Mouse (Mus musculus) limb, embryonic 11.5 days (tissue): ENCODE measurements at regions not wholly inside any gene's neighbourhood (a gene's known extent, or its start where the extent isn't known, plus 50 kb on each side); places are given as distances from the start of the nearest gene placed in this dataset.
A peak's percentile ranks its signal among the peaks of the same experiment; 100 is the strongest.
"Not testable (repeated sequence)": the region's sequence is repeated elsewhere in the genome, so short reads cannot be mapped to it uniquely, and the experiment has no call there.

Source experiments
- ATAC-seq: fragments of 200-750 bp; cut with Nextera tagmentation; 2 replicates; pipeline ENCODE4 v1.8.0; 2017; ENCODE audit warnings: low read depth; ENCODE audit not compliant: insufficient number of reproducible peaks, low FRiP score, low TSS enrichment
- DNase-seq: peaks from one replicate; pipeline ENCODE4 v3.0.0-alpha.2; 2015; ENCODE audit warnings: low spot score
- H3K27ac ChIP-seq: fragments of 300-500 bp; sonication (generic); replicated peaks from 2 replicates; pipeline ENCODE4 v1.5.1; 2014; ENCODE audit warnings: low read depth, mild to moderate bottlenecking, low read length
- H3K27me3 ChIP-seq: fragments of 300-500 bp; sonication (generic); 2 replicates; pipeline ENCODE4 v1.6.1; 2014; ENCODE audit warnings: mild to moderate bottlenecking, low read length, mixed read lengths; ENCODE audit not compliant: control insufficient read depth, insufficient read depth
- H3K36me3 ChIP-seq: fragments of 300-500 bp; sonication (generic); 2 replicates; pipeline ENCODE4 v1.6.1; 2014; ENCODE audit warnings: mild to moderate bottlenecking, low read length, moderate library complexity, mixed read lengths; ENCODE audit not compliant: control insufficient read depth, insufficient read depth
- H3K4me1 ChIP-seq: fragments of 300-500 bp; sonication (generic); 2 replicates; pipeline ENCODE4 v1.6.1; 2014; ENCODE audit warnings: low read length, mixed read lengths; ENCODE audit not compliant: control insufficient read depth, insufficient read depth
- H3K4me2 ChIP-seq: fragments of 300-500 bp; sonication (generic); 2 replicates; pipeline ENCODE4 v1.6.1; 2014; ENCODE audit warnings: low read depth, mild to moderate bottlenecking, moderate library complexity; ENCODE audit not compliant: severe bottlenecking
- H3K4me3 ChIP-seq: fragments of 300-500 bp; sonication (generic); 2 replicates; pipeline ENCODE4 v1.5.1; 2014; ENCODE audit warnings: low read depth, low read length
- H3K9ac ChIP-seq: fragments of 300-500 bp; sonication (generic); 2 replicates; pipeline ENCODE4 v1.6.1; 2014; ENCODE audit warnings: mild to moderate bottlenecking, low read length
- H3K9me3 ChIP-seq: fragments of 300-500 bp; sonication (generic); 2 replicates; pipeline ENCODE4 v1.6.1; 2016; ENCODE audit warnings: low read length; ENCODE audit not compliant: control insufficient read depth
- WGBS: fragments of 180-500 bp; shearing (Covaris S2); extraction: QIAGEN DNeasy Blood & Tissue Kit; methylation state at CpG from one replicate; pipeline ENCODE4 v1.1.7; 2014; 5-methylcytosine and 5-hydroxymethylcytosine counted together

DNA sequence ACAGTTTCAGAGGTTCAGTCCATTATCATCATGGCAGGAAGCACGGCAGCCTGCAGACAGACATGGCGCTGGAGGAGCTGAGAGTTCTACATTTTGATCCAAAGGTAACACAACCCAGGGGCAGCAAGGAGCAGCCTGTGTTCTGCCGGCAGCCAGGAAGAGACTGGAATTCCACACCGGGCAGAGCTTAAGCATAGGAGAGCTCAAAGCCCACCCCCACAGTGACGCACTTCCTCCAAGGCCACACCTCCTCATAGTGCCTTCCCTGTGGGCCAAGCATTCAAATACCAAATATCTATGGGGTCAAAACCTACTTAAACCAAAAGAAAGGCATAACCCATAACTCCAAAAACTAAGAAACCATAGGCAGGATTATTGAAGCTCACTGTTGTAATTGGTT, 149.4 kb upstream of the Ajap1 start:
- Histone ChIP-seq H3K36me3 (no peaks in the 10 kb centered on the region), H3K4me2 (no peak overlapping the region), H3K9ac (no peak overlapping the region), H3K27ac (no peak overlapping the region), H3K4me1 (no peaks in the 10 kb centered on the region), H3K27me3 (no peaks in the 10 kb centered on the region), H3K4me3 (no peak overlapping the region), H3K9me3 (no peaks in the 10 kb centered on the region)
- no peak for ATAC-seq
- WGBS = 90% methylated on average over 5 of the region's 5 CpGs
- DNase-seq = no peak

GRCm38 (mm10) chr4:153632551-153632950, 149.9 kb upstream of the Ajap1 start:
- no peaks in the 10 kb centered on the region for H3K36me3 ChIP-seq
- H3K27me3 ChIP-seq = no peaks in the 10 kb centered on the region
- ATAC-seq (no peak), DNase-seq (no peak)
- no peak overlapping the region for H3K9ac ChIP-seq
- WGBS = 85% methylated on average over 19 of the region's 19 CpGs
- H3K9me3 ChIP-seq = no peaks in the 10 kb centered on the region
- no peak overlapping the region for H3K27ac ChIP-seq
- H3K4me2 ChIP-seq = no peak overlapping the region
- H3K4me1 ChIP-seq = no peaks in the 10 kb centered on the region
- no peak overlapping the region for H3K4me3 ChIP-seq

GRCm38 (mm10) chr4:153633260-153633659, 150.6 kb upstream of the Ajap1 start:
- Histone ChIP-seq H3K27ac (no peak overlapping the region), H3K4me2 (no peak overlapping the region), H3K9me3 (no peaks in the 10 kb centered on the region), H3K27me3 (no peaks in the 10 kb centered on the region), H3K36me3 (no peaks in the 10 kb centered on the region), H3K4me1 (no peaks in the 10 kb centered on the region), H3K9ac (no peak overlapping the region), H3K4me3 (no peak overlapping the region)
- no peak for DNase-seq
- WGBS = 29% methylated on average over 5 of the region's 5 CpGs
- ATAC-seq = no peak

- ATAC-seq (no peak), DNase-seq (no peak)
- Histone ChIP-seq H3K4me2 (no peak overlapping the region), H3K4me1 (no peaks in the 10 kb centered on the region), H3K9me3 (no peaks in the 10 kb centered on the region), H3K27ac (no peak overlapping the region), H3K9ac (no peak overlapping the region), H3K36me3 (no peaks in the 10 kb centered on the region), H3K27me3 (no peaks in the 10 kb centered on the region), H3K4me3 (no peak overlapping the region)
- WGBS = 50% methylated on average over 15 of the region's 15 CpGs
Observed at GRCm38 (mm10) chr4:153634221-153634881, 151.7 kb upstream of the Ajap1 start.

DNA sequence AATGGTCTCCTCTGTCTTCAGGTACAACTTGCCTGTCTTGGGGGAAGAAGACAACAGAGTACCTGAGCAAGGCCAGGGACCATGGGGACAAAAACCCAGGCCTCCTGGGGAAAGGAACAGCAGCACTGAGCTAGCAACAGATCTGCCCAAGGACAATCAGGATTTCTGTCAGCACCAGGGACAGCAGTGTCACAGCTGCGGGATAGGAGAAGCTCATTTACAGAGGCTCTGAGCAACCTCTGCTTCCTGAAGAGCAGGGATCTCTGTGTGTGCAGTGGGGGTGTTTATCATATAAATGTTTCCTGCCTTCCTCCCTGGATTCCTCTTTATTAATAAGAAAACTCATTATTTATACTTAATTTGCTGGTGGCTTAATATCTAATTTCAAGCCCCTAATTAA, 155.4 kb upstream of the Ajap1 start:
- H3K9ac ChIP-seq = no peak overlapping the region
- H3K27me3 ChIP-seq = no peaks in the 10 kb centered on the region
- H3K36me3 ChIP-seq = no peaks in the 10 kb centered on the region
- no peak overlapping the region for H3K4me3 ChIP-seq
- 0% methylated on average over 1 of the region's 1 CpGs for WGBS
- no peaks in the 10 kb centered on the region for H3K4me1 ChIP-seq
- DNase-seq (peak; percentile 34), ATAC-seq (no peak)
- H3K4me2 ChIP-seq = no peak overlapping the region
- no peaks in the 10 kb centered on the region for H3K9me3 ChIP-seq
- no peak overlapping the region for H3K27ac ChIP-seq

DNA sequence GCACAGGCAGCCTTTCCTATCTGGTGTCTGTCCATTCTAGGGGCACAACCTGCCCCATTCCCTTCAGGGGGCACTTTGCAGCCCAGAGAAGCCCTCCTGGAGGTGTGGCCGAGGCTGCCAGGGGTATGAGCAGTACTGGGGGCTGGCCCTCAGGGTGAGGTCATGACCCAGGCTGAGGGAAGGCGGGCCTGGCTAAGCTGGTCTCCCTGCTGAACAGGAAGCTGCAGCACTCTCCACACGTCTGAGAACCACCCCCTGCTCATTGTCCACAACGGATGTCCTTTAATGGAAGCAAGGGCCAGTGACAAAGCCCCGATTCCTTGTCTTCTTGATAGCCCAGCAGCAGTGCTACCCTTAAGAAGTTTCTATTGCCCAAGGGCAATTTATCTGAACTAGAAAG, 169.2 kb upstream of the Ajap1 start:
- H3K9ac ChIP-seq = no peak overlapping the region; the same call in 1 of the 2 replicates
- peak; percentile 25 for DNase-seq
- H3K4me2 ChIP-seq = no peak overlapping the region
- H3K4me1 ChIP-seq = peaks cover 3% of the 10 kb centered on the region; the same call in 1 of the 2 replicates
- H3K9me3 ChIP-seq = no peaks in the 10 kb centered on the region
- H3K27ac ChIP-seq = no peak overlapping the region
- 1% methylated on average over 5 of the region's 5 CpGs for WGBS
- no peak overlapping the region for H3K4me3 ChIP-seq
- ATAC-seq = no peak
- no peaks in the 10 kb centered on the region for H3K36me3 ChIP-seq
- no peaks in the 10 kb centered on the region for H3K27me3 ChIP-seq

DNA sequence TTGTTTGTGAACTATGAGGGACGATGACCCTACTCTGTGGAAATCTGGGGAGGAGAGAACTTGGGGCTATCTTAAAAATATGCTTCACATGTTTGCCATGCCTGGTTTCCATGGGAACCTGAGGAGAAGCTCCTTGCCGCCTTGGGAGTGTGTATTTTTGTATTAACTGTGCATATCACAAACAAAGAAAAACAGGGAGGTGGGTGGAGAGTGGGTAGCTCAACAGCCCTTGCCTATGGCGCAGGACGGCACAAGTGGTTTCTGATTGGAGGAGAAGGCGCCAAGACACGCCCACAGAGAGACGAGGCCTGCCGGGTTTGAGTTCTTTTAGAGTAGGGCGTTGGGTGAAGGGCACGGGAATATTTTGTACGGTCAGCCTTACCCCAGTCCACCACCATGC, 170.2 kb upstream of the Ajap1 start:
- no peaks in the 10 kb centered on the region for H3K27me3 ChIP-seq
- no peak for DNase-seq
- no peak overlapping the region for H3K27ac ChIP-seq
- no peaks in the 10 kb centered on the region for H3K9me3 ChIP-seq
- no peak overlapping the region for H3K4me3 ChIP-seq
- no peaks in the 10 kb centered on the region for H3K36me3 ChIP-seq
- H3K9ac ChIP-seq = no peak overlapping the region
- H3K4me1 ChIP-seq = peaks cover 3% of the 10 kb centered on the region; the same call in 1 of the 2 replicates
- ATAC-seq = no peak
- 92% methylated on average over 11 of the region's 11 CpGs for WGBS
- H3K4me2 ChIP-seq = no peak overlapping the region

- H3K4me3 ChIP-seq = no peak overlapping the region
- no peaks in the 10 kb centered on the region for H3K4me1 ChIP-seq
- no peak overlapping the region for H3K4me2 ChIP-seq
- no peaks in the 10 kb centered on the region for H3K36me3 ChIP-seq
- no peak for ATAC-seq
- no peaks in the 10 kb centered on the region for H3K27me3 ChIP-seq
- H3K9me3 ChIP-seq = no peaks in the 10 kb centered on the region
- DNase-seq = no peak
- no peak overlapping the region for H3K9ac ChIP-seq
- WGBS = 66% methylated on average over 7 of the region's 7 CpGs
- no peak overlapping the region for H3K27ac ChIP-seq
Observed at GRCm38 (mm10) chr4:153662731-153663130, 180.1 kb upstream of the Ajap1 start.

DNA sequence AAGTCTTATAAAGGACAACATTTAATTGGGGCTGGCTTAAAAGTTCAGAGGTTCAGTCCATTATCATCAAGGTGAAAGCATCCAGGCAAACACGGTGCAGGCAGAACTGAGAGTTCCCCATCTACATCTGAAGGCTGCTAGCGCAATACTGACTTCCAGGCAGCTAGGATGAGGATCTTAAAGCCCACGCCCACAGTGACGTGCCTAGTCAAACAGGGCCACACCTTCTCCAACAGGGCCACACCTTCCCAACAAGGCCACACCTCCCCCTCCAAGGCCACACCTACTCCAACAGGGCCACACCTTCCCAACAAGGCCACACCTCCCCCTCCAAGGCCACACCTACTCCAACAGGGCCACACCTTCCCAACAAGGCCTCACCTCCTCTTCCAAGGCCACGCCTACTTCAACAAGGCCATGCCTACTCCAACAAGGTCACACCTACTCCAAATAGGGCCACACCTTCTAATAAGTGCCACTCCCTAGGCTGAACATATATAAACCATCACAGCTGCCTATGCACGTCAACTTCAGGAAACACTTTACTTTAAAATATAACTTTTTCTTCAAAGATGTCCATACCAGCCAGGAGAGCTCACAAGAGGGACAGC, 184.1 kb upstream of the Ajap1 start:
- 74% methylated on average over 6 of the region's 6 CpGs for WGBS
- not testable (repeated sequence) for H3K9ac ChIP-seq, H3K27me3 ChIP-seq, H3K4me2 ChIP-seq, ATAC-seq, H3K4me1 ChIP-seq, H3K4me3 ChIP-seq, H3K36me3 ChIP-seq, H3K9me3 ChIP-seq, DNase-seq, H3K27ac ChIP-seq
